Mouse (Mus musculus) thymus, adult 18-20 months (tissue): ENCODE data around the gene Dnajc1.

Experiments used
- DNase-seq, 2 experiments: peaks; one replicate each; pipeline ENCODE4 v3.0.0; 2022; ENCODE audit warnings: mixed read lengths in 2 of 2

The Dnajc1 gene

DNA sequence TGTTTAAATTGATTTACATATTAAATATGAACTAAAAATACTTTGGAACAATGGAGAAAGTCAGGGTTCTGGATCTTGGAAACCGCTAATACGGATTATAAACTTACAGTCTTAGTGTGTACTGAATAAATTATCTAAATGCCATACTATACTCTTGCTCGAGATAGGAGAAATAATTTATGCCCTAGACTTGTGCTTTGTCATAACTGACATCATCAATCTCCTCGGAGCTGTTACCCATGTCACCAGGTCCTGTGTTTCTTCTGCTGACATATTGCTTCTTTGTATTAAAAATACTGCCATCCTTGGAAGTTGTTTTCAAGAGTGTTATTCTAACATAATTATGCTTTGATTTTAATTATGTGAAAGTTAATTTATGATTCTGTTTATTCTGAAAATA, 197.3 kb downstream of the Dnajc1 start:
- no peak for DNase-seq

GRCm38 (mm10) chr2:18188367-18188766, 204.3 kb downstream of the Dnajc1 start:
- DNase-seq: no peak

DNA sequence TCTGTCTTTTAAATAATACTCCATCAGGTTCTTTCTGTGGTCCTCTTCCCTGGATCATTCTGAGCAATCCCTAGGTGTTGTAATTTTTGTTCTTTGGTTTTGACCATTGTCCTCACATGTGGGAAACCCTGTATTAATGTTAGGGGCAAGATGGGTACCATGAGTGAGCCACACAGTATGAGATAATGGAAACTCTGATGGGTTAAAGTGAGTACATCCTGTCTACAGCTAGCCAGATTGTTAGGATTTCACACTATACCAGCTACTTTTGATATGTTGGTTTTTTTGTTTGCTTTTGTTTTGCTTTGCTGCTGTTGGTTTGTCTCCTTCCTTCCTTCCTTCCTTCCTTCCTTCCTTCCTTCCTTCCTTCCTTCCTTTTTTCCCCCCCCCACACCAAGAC, 209.6 kb downstream of the Dnajc1 start:
- no peak for DNase-seq

DNA sequence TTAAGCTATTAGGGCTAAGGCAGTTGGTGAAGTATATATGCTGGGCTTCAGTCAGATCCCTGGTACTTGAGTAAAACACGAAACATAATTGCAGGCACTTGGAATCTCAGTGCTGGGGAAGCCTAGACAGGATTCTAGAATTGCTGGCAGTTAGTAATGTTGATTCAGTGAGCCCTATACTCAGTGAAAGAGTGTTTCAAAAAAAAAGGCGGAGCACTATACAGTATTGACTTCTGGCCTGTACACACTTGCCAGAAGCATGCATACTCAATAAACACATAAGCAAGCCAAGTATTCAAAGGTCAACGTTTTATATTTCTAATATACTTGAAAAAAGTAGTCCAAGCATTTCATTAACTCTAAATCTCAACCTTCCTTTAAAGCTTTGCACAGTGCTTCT, 211.0 kb downstream of the Dnajc1 start:
- DNase-seq: no peak

GRCm38 (mm10) chr2:18180323-18180722, 212.3 kb downstream of the Dnajc1 start:
- no peak for DNase-seq

- no peak for DNase-seq
Observed at GRCm38 (mm10) chr2:18176235-18176634, 216.4 kb downstream of the Dnajc1 start.

GRCm38 (mm10) chr2:18175234-18175633, 217.4 kb downstream of the Dnajc1 start:
- no peak for DNase-seq

DNA sequence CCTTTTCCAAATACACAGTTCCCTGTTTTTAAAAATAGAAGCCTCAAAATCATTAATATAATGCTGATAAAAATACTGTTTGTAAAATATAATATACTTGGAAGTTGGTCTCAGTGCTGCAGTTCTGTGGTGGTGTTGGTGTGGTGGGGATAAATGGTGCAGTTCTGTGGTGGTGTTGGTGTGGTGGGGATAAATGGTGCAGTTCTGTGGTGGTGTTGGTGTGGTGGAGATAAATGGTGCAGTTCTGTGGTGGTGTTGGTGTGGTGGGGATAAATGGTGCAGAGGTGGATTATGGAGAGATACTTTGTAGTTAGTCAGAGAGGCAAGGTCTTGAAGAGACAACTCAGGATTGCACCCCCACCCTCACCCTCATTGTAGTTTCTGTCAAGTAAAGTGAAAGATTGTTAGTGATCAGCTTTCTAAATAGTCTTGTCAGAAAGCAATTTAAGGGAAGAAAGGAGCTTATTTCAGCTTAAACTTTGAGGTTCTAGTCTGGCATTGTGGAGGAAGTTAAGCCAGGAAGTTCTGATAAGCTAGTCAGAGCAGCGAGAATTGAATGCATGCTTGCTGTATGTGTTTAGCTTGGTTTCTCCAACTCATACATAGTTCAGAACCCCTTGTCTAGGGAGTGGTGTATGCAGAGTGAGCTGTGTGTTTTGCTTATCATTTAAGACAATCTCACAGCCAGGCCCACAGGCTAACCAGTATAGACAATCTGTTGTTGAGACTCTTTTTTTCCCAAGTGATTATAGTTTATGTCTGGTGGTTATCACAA, 223.3 kb downstream of the Dnajc1 start:
- DNase-seq: no peak

- DNase-seq: no peak
Observed at GRCm38 (mm10) chr2:18165511-18165910, 227.1 kb downstream of the Dnajc1 start.

GRCm38 (mm10) chr2:18160992-18161391, 231.6 kb downstream of the Dnajc1 start:
- DNase-seq: no peak

DNA sequence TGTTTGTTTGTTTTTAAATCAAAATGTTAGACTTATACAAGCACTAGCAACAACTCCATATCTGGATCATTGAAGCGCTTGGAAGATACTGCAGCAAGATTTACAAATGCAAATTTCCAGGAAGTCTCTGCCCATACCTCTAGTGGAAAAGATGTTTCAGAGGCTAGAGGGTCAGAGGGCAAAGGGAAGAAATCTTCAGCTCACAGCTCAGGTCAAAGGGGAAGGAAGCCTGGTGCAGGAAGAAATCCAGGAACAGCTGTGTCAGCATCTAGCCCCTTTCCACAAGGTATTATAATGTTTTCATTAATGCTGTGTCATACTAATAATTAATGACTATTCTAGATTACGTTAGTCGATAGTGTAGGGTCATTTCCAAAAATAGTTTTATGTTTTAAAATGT, 233.2 kb downstream of the Dnajc1 start:
- DNase-seq: no peak

GRCm38 (mm10) chr2:18156131-18156530, 236.5 kb downstream of the Dnajc1 start:
- no peak for DNase-seq
